Mouse (Mus musculus) common myeloid progenitor, adult 5-6 weeks (primary cell): ENCODE data around the gene A930004D18Rik. TPM values are rescaled to one million over a fixed set of nuclear protein-coding genes. Genes with fewer than 3 reads are reported as not detected.
"Not testable (repeated sequence)": the region's sequence is repeated elsewhere in the genome, so short reads cannot be mapped to it uniquely, and the experiment has no call there.

ENCODE experiments used
- ATAC-seq: replicated peaks from 2 replicates; pipeline ENCODE4 v1.8.0; 2016; ENCODE audit warnings: low read depth, mild to moderate bottlenecking, moderate TSS enrichment, inconsistent platforms; ENCODE audit not compliant: poor library complexity, severe bottlenecking
- total RNA-seq: library from RNA; stranded (forward); fragments of 200-1000, 187-1606 nt; gene quantifications from 2 replicates; pipeline ENCODE4 v1.2.3, GENCODE M21; 2017

Gene A930004D18Rik
- total RNA-seq, 1 experiment from 2014 or later: 0.27 TPM

GRCm38 (mm10) chr2:18019122-18019521 lies 18.4 kb downstream of the A930004D18Rik start:
- no peak for ATAC-seq

DNA sequence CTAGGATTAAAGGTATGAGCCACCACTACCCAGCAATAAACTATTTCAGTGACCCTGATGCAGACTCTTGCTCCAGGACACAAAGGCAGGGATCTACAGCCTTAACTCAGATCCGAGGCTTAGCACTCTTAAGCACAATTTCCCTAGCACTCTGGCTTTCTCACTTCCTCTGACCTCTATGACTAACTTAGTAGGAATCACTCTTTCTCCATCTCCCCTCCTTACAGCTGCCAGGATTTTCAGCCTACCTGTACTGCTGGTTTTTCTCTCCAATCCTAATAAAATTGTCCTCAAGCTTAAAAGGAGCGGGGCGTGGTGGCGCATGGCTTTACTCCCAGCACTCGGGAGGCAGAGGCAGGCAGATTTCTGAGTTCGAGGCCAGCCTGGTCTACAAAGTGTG lies 20.2 kb downstream of the A930004D18Rik start:
- no peak for ATAC-seq

- ATAC-seq: no peak
Measured at GRCm38 (mm10) chr2:18016639-18017038, 20.9 kb downstream of the A930004D18Rik start.

DNA sequence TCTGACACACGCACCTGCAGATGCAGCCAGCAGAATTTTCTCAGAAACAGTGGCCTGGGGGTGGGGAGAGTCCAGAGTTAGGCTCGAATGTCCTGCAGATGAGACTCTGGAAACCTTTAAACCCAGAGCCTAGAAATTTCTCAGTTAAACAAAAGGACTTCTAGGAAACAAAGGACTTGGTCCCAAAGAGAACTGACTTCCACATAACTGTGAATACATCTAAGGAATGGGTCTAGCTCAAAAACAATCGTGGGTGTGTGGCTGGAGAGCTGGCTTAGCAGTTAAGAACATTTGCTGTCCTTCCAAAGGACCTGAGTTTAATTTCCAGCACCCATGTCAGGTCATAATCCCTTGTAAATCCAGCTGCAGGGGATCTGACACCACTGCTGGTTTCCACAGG lies 22.0 kb downstream of the A930004D18Rik start:
- ATAC-seq: no peak

DNA sequence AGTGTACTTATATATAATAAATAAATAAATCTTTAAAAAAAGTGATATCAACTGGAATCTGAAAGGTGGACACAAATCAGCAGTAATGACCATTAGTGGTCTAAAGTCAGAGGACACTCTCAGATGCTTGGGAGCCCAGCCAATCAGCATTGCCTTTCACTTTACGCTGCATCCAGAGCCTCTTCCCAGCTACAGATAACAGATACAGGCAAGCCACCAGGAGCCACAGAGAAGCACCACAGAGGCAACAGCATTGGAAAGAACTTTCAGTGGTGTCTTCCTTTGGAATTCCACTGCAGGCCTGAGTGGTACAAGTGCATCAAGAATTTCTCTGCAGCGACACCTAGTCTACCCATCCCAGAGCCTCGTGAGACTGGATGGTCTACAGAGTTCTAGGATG lies 24.7 kb downstream of the A930004D18Rik start:
- no peak for ATAC-seq

DNA sequence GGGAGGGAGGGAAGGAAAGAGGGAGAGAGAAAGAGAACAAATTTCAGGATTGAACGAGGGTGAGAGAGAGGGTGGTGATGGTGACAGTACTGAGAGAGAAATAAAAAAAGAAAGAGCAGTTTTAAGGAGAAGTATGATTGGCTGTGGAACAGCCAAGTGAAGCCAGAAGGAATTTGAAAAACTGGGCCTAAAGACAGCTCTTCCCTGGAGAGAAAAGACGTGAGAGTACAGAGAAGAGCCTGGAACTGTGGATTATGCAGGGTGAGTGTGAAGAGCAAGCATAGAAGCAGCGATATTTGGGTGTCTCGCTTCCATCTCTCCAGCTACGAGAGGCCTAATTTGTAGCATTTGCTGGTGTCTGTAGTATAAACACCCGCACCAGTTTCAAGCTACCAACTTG lies 26.3 kb downstream of the A930004D18Rik start:
- no peak for ATAC-seq

DNA sequence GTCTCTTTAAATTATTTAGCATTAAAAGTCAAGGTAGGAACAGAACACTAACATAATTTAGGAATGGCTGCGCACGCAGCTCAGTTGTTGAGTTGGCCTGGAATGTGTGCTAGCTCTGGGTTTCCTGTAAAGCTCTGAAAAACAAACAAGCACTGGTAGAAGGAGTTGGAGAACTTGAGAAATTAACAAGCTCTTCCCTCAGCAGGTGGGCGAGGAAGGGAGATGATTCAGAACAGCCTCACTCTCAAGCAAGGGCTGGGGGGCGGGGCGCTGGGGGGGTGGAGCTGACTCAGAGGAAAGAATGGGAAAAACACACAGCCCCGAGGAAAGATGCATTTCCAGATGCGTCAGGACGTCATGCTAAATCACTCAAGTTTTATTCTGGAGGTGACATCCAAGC lies 32.4 kb downstream of the A930004D18Rik start:
- ATAC-seq: no peak

DNA sequence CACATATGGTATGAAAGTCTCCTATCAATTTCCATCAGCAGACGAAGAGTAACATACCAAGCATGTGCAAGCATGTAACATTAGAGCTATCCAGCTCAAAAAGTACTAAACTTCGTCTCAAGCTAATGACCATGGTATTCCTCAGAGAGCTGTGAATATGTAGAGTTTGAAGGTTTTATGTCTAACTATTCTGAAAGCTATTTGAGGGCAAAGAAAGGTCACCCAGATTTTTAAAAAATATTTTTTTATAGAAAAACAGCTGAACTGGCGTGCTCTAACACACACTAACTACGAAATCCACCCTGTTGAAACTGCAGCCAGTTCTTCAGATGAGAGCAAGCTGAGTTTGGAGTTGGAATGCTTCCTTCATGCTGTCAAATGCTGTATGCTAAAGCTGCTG lies 33.3 kb downstream of the A930004D18Rik start:
- ATAC-seq: no peak

GRCm38 (mm10) chr2:18002306-18002705 lies 35.2 kb downstream of the A930004D18Rik start:
- no peak for ATAC-seq

DNA sequence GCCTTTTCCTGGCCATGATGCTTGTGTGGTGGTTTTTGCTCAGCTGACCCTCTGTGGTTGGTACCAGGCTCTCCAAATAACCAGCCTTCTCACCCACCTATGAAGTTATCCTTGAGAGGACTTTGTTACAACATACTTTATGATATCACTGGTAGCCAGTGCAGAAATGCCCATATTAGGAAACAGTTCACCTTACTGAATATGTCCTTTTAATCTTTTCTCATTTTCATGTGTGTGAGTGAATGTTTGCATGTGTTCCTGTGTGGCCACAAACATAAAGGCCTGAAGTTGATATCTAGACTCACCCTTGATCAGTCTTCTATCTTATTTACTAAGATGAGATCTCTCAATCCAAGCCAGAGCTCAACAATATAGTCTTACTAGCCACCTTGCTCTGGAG lies 40.7 kb downstream of the A930004D18Rik start, which contains the start of gene H2al2a:
Gene H2al2a (minus strand): TSS at position 101 of the 400 bp plus-strand sequence.
- no peak for ATAC-seq

DNA sequence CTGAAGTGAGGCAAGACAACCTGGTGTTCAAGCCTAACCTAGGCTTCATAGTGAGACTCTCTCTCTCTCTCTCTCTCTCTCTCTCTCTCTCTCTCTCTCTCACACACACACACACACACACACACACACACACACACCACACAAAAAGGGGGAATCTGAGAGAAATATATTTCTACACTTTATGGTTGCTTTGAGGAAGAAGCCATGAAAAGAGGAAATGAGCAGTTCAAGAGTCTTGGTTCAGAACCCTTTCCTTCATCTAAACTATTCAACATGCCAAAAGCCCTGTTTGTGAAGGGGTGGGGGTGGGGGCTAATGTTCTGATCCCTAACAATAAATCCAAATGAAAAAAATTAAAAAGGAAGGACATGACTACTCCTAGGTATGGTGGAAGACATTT lies 48.0 kb downstream of the A930004D18Rik start:
- 0 out of 2 replicates have a peak, but pooled peaks have one; percentile 47 for ATAC-seq

GRCm38 (mm10) chr2:17989115-17989514 lies 48.4 kb downstream of the A930004D18Rik start:
- ATAC-seq: no peak

DNA sequence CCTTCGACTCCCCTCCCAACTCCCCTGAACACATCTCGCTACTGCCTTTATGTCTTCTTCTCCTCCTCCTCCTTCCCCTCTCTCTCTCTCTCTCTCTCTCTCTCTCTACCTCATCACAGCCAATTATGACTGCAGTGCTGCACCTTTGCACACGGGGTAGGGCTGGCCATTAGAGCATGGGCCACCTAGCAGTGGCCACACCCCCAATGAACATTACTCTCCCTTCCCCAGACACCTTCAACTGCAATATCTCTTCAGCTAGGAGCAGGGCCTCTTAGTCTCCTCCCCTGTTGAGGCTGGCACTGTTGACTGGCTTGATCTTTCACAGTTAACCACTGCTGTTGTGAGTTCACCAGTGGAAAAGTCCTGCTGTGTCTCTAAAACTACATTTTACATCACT lies 50.8 kb downstream of the A930004D18Rik start:
- no peak for ATAC-seq

GRCm38 (mm10) chr2:17984774-17985173 lies 52.8 kb downstream of the A930004D18Rik start:
- ATAC-seq: no peak

GRCm38 (mm10) chr2:17982747-17983146 lies 54.8 kb downstream of the A930004D18Rik start:
- ATAC-seq: no peak

GRCm38 (mm10) chr2:17978706-17979105 lies 58.8 kb downstream of the A930004D18Rik start:
- no peak for ATAC-seq

DNA sequence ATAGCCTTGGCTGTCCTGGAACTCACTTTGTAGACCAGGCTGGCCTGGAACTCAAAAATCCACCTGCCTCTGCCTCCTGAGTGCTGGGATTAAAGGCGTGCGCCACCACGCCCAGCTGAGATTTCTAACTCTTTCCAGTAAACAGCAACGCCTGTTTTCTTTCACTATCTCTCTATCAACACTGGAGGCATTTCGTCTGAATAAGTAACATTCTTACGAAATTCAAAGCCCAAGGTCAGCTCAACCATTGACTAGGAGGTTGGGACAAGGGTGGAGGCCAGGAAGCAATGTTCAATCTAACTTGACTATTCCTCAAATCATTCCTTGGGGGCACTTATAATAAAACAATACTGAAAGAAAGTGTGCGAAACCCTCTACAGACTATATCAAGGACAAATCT lies 59.3 kb downstream of the A930004D18Rik start:
- not testable (repeated sequence) for ATAC-seq

GRCm38 (mm10) chr2:17977645-17978044 lies 59.9 kb downstream of the A930004D18Rik start:
- not testable (repeated sequence) for ATAC-seq

GRCm38 (mm10) chr2:17975601-17976327 lies 61.8 kb downstream of the A930004D18Rik start:
- no peak for ATAC-seq
